Mouse (Mus musculus): ENCODE results near the gene Kif1b. TPM values are rescaled to one million over a fixed set of nuclear protein-coding genes. Genes with fewer than 3 reads are reported as not detected.
"Not testable (repeated sequence)": the region's sequence is repeated elsewhere in the genome, so short reads cannot be mapped to it uniquely, and the experiment has no call there.

The Kif1b gene
- polyA plus RNA-seq, 1 experiment from 2014 or later = 41.6 TPM

DNA sequence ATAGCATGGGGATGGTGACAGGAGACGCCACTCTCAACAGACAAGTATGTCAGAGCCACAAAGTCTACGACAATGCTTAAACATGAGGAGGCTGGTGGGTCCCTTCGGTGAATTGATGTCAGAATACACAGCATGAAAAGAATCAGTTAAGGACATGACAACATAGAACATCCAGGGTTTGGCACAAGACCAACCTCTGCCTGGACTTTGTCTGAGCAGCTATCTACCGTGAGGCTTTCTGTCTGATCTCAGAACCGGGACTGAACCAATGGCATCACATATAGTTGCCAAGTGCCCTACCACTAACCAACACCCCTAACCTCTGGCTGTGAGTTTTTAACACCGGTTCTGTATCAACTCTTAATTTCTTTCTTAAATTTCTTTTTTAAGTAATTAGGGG lies 130.8 kb downstream of the Kif1b start:
- 79% methylated on average over 6 of the region's 6 CpGs for WGBS
- H3K36me3 ChIP-seq = peaks cover 26% of the 10 kb centered on the region

DNA sequence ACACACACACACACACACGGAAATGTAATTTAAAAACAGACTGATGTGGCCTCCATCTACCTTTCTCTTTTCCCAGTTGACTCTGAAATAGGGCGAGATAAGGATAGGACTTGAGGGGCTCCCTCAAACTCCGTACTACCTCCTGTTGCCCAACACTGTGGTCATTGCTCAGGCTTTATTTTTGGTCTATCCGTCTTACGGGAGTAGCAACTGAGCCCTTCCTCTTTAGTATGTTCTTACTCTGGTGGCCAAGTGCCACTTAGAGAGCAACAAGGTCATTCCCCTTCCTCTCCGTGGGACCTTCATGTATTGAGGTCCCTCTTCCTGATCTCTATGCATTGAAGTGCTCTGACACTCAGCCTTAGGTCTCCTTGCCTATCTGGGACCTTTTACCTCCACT lies 133.8 kb downstream of the Kif1b start:
- H3K36me3 ChIP-seq = no peaks in the 10 kb centered on the region
- no peak overlapping the region for H3K4me3 ChIP-seq

More for the DNA sequence above, 130.8 kb downstream of the Kif1b start:
- H3K4me1 ChIP-seq = peaks cover 16% of the 10 kb centered on the region
- no peaks in the 10 kb centered on the region for H3K27me3 ChIP-seq
- no peak overlapping the region for H3K4me2 ChIP-seq
- no peak overlapping the region for H3K4me3 ChIP-seq
- no peak overlapping the region for H3K27ac ChIP-seq
- no peaks in the 10 kb centered on the region for H3K9me3 ChIP-seq
- no peak for ATAC-seq (ENCODE audit: insufficient number of reproducible peaks, low FRiP score, low TSS enrichment, low read depth)
- H3K9ac ChIP-seq = no peak overlapping the region

DNA sequence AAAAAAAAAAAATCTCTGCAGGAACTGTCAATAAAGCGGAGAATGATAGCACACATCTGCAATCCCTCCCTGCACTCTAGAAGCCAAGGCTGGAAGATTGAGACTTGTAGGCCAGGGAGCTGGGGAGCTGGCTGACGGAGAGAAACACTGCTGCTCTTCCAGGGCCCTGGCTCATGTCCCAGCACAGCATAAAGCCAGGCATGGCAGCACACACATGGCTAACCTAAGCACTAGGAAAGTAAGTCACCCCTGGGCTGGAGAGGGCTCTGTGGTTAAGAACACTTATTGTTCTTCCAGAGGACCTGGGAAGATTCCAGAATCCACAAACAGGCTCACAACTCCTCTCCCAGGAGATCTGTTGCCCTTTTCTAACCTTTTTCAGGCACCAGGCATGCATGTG lies 134.8 kb downstream of the Kif1b start:
- Histone ChIP-seq H3K9me3 (no peaks in the 10 kb centered on the region), H3K36me3 (no peaks in the 10 kb centered on the region), H3K9ac (no peak overlapping the region), H3K4me1 (peaks cover 19% of the 10 kb centered on the region), H3K27me3 (no peaks in the 10 kb centered on the region), H3K4me3 (no peak overlapping the region), H3K4me2 (no peak overlapping the region), H3K27ac (peak overlapping the region; percentile 86)
- ATAC-seq (ENCODE audit: insufficient number of reproducible peaks, low FRiP score, low TSS enrichment, low read depth) = peak; percentile 44; the same call in 1 of the 2 replicates
- 39% methylated on average over 2 of the region's 2 CpGs for WGBS

More for the DNA sequence above, 133.8 kb downstream of the Kif1b start:
- ATAC-seq (ENCODE audit: insufficient number of reproducible peaks, low FRiP score, low TSS enrichment, low read depth) = no peak
- H3K4me1 ChIP-seq = peaks cover 19% of the 10 kb centered on the region
- H3K27ac ChIP-seq = 0 out of 2 replicates have a peak overlapping the region, but pooled peaks have one; percentile 28
- H3K4me2 ChIP-seq = no peak overlapping the region
- no peaks in the 10 kb centered on the region for H3K27me3 ChIP-seq
- 84% methylated on average over 6 of the region's 6 CpGs for WGBS
- no peak overlapping the region for H3K9ac ChIP-seq
- no peaks in the 10 kb centered on the region for H3K9me3 ChIP-seq

DNA sequence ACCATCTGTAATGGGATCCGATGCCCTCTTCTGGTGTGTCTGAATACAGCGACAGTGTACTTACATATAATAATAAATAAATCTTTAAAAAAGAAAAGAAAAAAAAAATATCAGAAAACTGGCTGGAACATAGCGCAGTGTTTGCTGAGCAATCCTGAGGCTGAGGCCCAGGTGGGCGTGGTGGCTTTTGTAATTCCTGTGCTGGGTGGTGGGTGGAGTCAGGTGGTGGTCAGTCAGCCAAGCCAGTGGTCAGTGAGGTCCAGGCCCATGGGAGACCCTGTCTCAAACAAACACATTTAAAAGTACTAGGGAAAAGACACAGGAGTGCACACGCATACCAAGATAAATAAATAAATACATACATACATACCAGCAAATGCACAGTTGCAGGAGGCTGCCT lies 135.4 kb downstream of the Kif1b start:
- Histone ChIP-seq H3K4me2 (no peak overlapping the region), H3K27ac (peak overlapping the region; percentile 86), H3K36me3 (no peaks in the 10 kb centered on the region), H3K4me3 (no peak overlapping the region), H3K4me1 (peaks cover 19% of the 10 kb centered on the region), H3K9ac (no peak overlapping the region), H3K27me3 (no peaks in the 10 kb centered on the region), H3K9me3 (no peaks in the 10 kb centered on the region)
- no peak for ATAC-seq (ENCODE audit: insufficient number of reproducible peaks, low FRiP score, low TSS enrichment, low read depth)
- 90% methylated on average over 5 of the region's 5 CpGs for WGBS

DNA sequence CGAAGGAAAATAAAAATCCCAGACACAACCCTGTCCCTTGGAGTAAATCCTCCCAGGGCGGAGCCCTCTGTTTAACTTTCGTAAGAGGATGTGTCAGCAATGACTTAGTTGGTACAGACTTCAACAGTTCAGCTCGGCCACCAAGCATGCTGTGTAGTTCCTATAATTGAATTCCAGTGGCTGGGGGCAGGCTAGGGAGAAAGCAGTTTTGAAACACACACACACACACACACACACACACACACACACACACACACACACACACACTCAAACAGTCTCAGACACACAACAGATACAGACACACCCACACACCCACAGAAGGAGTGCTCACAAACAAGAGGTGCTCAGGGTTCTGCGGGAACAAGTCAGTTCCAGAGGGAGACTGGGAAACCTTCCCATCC lies 135.9 kb downstream of the Kif1b start:
- 60% methylated on average over 5 of the region's 5 CpGs for WGBS

DNA sequence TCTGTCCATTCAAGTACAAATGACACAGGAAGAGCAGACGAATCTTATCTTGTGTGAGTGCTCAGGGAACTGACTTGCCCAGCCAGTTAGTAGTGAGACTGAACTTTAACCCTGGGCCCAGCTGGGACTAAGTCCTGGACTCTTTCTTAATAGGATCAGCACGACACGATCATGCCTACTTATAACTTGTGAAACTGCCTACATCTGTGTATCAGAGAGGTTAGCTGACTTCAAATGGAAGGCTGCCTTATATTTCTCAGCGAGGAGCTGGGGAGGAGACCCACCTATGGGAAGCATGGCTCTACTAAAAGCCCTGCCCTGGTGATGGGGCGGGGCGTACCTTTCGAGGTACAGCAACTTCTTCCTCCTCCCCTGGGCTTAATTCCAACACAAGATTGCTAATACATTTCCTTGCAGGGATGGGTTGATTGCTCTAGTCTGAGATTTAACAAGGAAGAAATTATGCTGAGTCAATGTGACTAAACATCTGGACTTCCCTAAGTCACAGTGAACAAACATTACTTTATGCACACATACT lies 137.0 kb downstream of the Kif1b start:
- H3K9ac ChIP-seq = no peak overlapping the region
- no peaks in the 10 kb centered on the region for H3K36me3 ChIP-seq
- 55% methylated on average over 7 of the region's 7 CpGs for WGBS
- no peaks in the 10 kb centered on the region for H3K27me3 ChIP-seq
- no peak overlapping the region for H3K4me2 ChIP-seq
- no peak overlapping the region for H3K4me3 ChIP-seq
- no peak for ATAC-seq (ENCODE audit: insufficient number of reproducible peaks, low FRiP score, low TSS enrichment, low read depth)
- peak overlapping the region; percentile 8 for H3K27ac ChIP-seq
- no peaks in the 10 kb centered on the region for H3K9me3 ChIP-seq
- H3K4me1 ChIP-seq = peaks cover 26% of the 10 kb centered on the region

More for the DNA sequence above, 135.9 kb downstream of the Kif1b start:
- H3K9me3 ChIP-seq = no peaks in the 10 kb centered on the region
- H3K4me3 ChIP-seq = no peak overlapping the region
- H3K36me3 ChIP-seq = no peaks in the 10 kb centered on the region
- no peaks in the 10 kb centered on the region for H3K27me3 ChIP-seq
- no peak for ATAC-seq (ENCODE audit: insufficient number of reproducible peaks, low FRiP score, low TSS enrichment, low read depth)
- peak overlapping the region; percentile 86; the same call in 1 of the 2 replicates for H3K27ac ChIP-seq
- peaks cover 19% of the 10 kb centered on the region for H3K4me1 ChIP-seq
- no peak overlapping the region for H3K9ac ChIP-seq
- H3K4me2 ChIP-seq = no peak overlapping the region

DNA sequence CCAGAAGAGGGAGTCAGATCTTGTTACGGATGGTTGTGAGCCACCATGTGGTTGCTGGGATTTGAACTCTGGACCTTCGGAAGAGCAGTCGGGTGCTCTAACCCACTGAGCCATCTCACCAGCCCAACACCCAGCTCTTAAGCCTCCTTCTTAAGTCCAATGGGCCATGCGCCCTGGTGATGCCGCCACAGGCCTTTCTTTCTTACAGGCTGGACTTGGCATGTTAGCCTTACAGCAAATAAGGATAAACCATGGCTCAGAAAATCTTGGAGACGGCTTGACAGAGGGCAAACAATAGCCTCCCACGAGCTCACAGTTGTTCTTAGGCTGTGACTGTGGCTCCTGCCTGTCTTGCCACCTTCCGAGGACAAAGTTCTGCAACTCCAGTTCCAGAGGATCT lies 137.6 kb downstream of the Kif1b start:
- H3K36me3 ChIP-seq; H3K4me3 ChIP-seq; H3K4me2 ChIP-seq; ATAC-seq (ENCODE audit: insufficient number of reproducible peaks, low FRiP score, low TSS enrichment, low read depth); H3K9ac ChIP-seq; H3K9me3 ChIP-seq; H3K27me3 ChIP-seq: not testable (repeated sequence)
- peak overlapping the region; percentile 8 for H3K27ac ChIP-seq
- 84% methylated on average over 8 of the region's 8 CpGs for WGBS
- H3K4me1 ChIP-seq = peaks cover 32% of the 10 kb centered on the region

DNA sequence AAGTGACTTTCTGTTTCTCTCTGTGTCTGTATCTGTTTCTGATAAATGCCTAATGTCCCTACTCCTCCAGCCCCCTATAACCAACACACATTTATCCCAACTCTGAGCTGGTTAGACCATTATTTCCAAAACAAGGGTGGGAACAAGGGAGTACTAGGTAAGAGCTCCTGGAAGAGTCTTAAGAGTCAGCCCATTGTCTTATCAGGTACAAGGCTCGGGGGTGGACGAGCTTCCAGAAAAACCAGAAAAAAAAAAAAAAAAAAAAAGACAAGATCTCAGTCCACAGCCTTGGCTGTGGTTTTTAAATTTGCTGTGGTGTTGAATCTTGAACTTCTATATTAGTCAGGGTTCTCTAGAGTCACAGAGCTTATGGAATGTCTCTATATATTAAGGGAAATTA lies 139.5 kb downstream of the Kif1b start:
- no peak for ATAC-seq (ENCODE audit: insufficient number of reproducible peaks, low FRiP score, low TSS enrichment, low read depth)
- no peak overlapping the region for H3K27ac ChIP-seq
- H3K4me3 ChIP-seq = no peak overlapping the region
- no peak overlapping the region for H3K9ac ChIP-seq
- WGBS = 78% methylated on average over 2 of the region's 2 CpGs
- H3K4me2 ChIP-seq = no peak overlapping the region
- no peaks in the 10 kb centered on the region for H3K27me3 ChIP-seq
- H3K9me3 ChIP-seq = no peaks in the 10 kb centered on the region
- H3K36me3 ChIP-seq = peaks cover 17% of the 10 kb centered on the region; the same call in 1 of the 2 replicates
- H3K4me1 ChIP-seq = peaks cover 30% of the 10 kb centered on the region

DNA sequence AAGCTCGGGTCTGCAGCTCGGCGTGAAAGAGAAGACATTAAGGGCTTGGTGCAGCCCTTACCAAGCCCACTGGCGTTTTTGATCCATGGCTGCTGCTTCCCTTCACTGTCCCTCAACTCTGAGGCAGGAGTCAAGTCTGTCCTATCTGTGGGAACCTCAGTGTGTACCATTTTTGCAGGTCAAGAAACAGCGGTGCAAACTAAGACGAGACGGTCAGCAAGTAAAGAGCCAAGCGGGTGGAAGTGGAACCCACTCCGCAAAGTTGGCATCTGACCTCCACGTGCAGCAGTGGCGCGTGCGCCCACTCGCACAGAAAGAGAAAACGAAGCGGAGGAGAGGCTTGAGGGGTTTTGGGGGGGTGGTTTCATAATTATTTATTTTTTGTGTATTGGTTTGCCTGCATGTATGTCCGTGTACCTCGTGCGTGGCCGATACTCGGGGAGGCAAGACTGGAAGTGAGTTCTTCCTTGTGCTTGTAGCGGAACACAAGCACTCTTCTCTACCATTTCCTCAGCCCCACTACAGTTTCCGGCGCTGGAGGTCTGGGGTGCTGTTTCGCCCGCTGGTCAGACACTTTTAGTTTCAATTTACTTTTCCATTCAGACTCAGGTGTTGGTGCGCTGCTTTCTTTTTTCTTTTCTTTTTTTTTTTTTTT lies 140.4 kb downstream of the Kif1b start:
- peak overlapping the region; percentile 89 for H3K27ac ChIP-seq
- H3K4me1 ChIP-seq = peaks cover 20% of the 10 kb centered on the region
- WGBS = under 1% methylated on average over 27 of the region's 27 CpGs
- 0 out of 2 replicates have a peak, but pooled peaks have one; percentile 8 for ATAC-seq (ENCODE audit: insufficient number of reproducible peaks, low FRiP score, low TSS enrichment, low read depth)
- peaks cover 26% of the 10 kb centered on the region for H3K36me3 ChIP-seq
- H3K4me3 ChIP-seq = peak overlapping the region; percentile 74
- H3K9ac ChIP-seq = peak overlapping the region; percentile 48
- peak overlapping the region; percentile 86 for H3K4me2 ChIP-seq
- H3K27me3 ChIP-seq = no peaks in the 10 kb centered on the region
- no peaks in the 10 kb centered on the region for H3K9me3 ChIP-seq

DNA sequence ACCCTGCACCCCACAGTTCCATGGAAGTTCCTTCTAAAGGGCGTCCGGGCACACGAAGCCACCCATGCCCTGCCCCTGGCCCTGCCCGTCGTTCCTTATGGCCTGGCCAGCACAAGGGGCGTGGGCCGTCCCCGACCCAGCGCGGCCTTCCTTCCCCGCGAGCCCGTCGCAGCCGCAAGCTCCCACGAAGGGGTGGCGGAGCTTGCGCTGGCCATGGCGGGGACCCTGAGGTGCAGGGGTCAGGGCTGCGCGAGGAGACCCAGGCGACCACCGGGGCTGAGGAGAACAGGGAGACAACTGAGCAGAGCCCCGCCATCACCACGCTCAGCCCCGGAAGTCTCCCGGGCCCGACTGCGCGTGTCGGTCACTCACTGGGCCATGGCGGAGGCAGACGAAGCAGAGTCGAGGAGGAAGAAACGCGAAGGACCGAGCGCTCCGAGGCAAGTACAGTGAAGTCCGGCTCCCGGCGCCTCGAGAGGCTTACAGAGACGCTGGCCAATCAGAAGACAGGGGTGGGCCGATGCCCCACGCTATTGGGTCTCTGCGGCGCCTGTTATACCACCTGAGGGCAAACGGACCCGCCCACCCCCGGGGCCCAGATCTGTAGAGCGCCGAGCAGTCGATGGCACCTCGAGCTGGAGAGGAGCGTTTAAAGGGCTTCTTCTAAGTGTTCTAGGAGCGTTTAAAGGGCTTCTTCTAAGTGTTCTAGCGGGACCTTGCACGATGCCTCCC lies 141.1 kb downstream of the Kif1b start, which contains the start of gene Pgd:
Gene Pgd, minus strand, starts transcription at position 557 of the 732 bp plus-strand sequence.
- ATAC-seq (ENCODE audit: insufficient number of reproducible peaks, low FRiP score, low TSS enrichment, low read depth) = peak; percentile 98
- under 1% methylated on average over 59 of the region's 59 CpGs for WGBS
- H3K9ac ChIP-seq = peak within 1 kb of the TSS; percentile 88

DNA sequence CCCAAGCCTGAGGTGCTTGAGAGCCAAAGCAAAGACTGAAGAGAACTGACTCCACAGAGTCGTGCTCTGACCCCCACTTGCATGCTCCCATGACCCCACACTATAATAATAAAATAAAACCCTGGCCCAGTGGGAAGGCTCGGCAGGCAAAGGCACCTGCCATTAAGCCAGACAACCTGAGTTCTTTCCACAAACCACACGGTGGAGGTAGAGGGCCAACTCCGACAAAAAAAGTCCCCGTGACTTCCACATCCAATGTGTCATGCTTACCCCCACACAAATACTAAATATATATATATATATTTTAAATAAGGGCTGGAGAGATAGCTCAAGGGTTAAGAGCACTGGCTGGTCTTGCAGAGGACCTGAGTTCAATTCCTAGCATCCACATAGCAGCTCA lies 143.3 kb downstream of the Kif1b start:
- H3K4me2 ChIP-seq = no peak overlapping the region
- H3K4me1 ChIP-seq = peaks cover 14% of the 10 kb centered on the region
- H3K27me3 ChIP-seq = no peaks in the 10 kb centered on the region
- peaks cover 53% of the 10 kb centered on the region for H3K36me3 ChIP-seq
- ATAC-seq (ENCODE audit: insufficient number of reproducible peaks, low FRiP score, low TSS enrichment, low read depth) = no peak
- no peaks in the 10 kb centered on the region for H3K9me3 ChIP-seq
- H3K27ac ChIP-seq = no peak overlapping the region
- H3K9ac ChIP-seq = no peak overlapping the region
- H3K4me3 ChIP-seq = no peak overlapping the region
- 55% methylated on average over 5 of the region's 5 CpGs for WGBS

More for the DNA sequence above, 141.1 kb downstream of the Kif1b start, which contains the start of gene Pgd:
- Histone ChIP-seq H3K4me2 (peak within 1 kb of the TSS; percentile 86), H3K9me3 (no peaks in the 10 kb centered on the region), H3K4me3 (peak within 1 kb of the TSS; percentile 74), H3K36me3 (peaks cover 32% of the 10 kb centered on the region), H3K4me1 (peaks cover 17% of the 10 kb centered on the region), H3K27ac (peak within 1 kb of the TSS; percentile 89), H3K27me3 (no peaks in the 10 kb centered on the region)

DNA sequence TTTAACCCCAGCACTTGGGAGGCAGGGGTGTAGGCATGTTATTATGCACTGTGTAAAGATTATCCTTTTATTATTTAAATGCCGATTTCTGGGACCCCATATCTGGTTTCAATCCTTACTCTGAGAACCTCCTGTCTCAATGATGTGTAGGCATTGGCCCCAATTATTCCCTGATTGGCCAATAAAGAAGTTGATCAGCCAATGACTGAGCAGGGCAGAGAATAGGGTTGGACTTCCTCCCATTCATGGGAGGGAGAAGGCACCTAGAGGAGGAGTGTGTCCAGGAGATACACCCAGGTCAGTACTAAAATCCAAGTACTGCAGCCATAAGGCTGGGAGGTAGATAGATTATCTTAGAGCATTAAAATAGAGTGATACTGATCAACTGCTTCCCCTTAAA lies 144.3 kb downstream of the Kif1b start:
- no peak for ATAC-seq (ENCODE audit: insufficient number of reproducible peaks, low FRiP score, low TSS enrichment, low read depth)
- Histone ChIP-seq H3K27me3 (no peaks in the 10 kb centered on the region), H3K4me2 (no peak overlapping the region), H3K9ac (no peak overlapping the region), H3K4me3 (no peak overlapping the region), H3K9me3 (no peaks in the 10 kb centered on the region), H3K36me3 (peaks cover 62% of the 10 kb centered on the region), H3K4me1 (peaks cover 14% of the 10 kb centered on the region), H3K27ac (no peak overlapping the region)
- 47% methylated on average over 1 of the region's 1 CpGs for WGBS
